Mouse (Mus musculus) neural tube, embryonic 15.5 days (tissue): ENCODE results near the gene Gm17018. TPM values are rescaled to one million over a fixed set of nuclear protein-coding genes. Genes with fewer than 3 reads are reported as not detected.

Experiments used
- ATAC-seq: fragments of 200-750 bp; cut with Nextera tagmentation; 2 replicates; pipeline ENCODE4 v1.8.0; 2017; ENCODE audit warnings: mild to moderate bottlenecking, moderate TSS enrichment, moderate library complexity; ENCODE audit not compliant: low FRiP score
- H3K27ac ChIP-seq: fragments of 300-500 bp; sonication (generic); replicated peaks from 2 replicates; pipeline ENCODE4 v1.5.1; 2015; ENCODE audit warnings: mild to moderate bottlenecking, inconsistent platforms
- H3K27me3 ChIP-seq: fragments of 300-500 bp; sonication (generic); replicated peaks from 2 replicates; pipeline ENCODE4 v1.6.1; 2015; ENCODE audit warnings: inconsistent platforms
- H3K36me3 ChIP-seq: fragments of 300-500 bp; sonication (generic); 2 replicates; pipeline ENCODE4 v1.6.1; 2015; ENCODE audit warnings: inconsistent platforms
- H3K4me1 ChIP-seq: fragments of 300-500 bp; sonication (generic); 2 replicates; pipeline ENCODE4 v1.6.1; 2015; ENCODE audit warnings: inconsistent platforms
- H3K4me2 ChIP-seq: fragments of 300-500 bp; sonication (generic); 2 replicates; pipeline ENCODE4 v1.6.1; 2015; ENCODE audit warnings: inconsistent platforms, mild to moderate bottlenecking, moderate library complexity
- H3K4me3 ChIP-seq: fragments of 300-500 bp; sonication (generic); replicated peaks from 2 replicates; pipeline ENCODE4 v1.5.1; 2015; ENCODE audit warnings: mild to moderate bottlenecking, inconsistent platforms
- H3K9ac ChIP-seq: fragments of 300-500 bp; sonication (generic); replicated peaks from 2 replicates; pipeline ENCODE4 v1.6.1; 2015; ENCODE audit warnings: mild to moderate bottlenecking, inconsistent platforms
- H3K9me3 ChIP-seq: fragments of 300-500 bp; sonication (generic); replicated peaks from 2 replicates; pipeline ENCODE4 v1.6.1; 2016; ENCODE audit warnings: inconsistent platforms
- WGBS: fragments of 180-500 bp; shearing (Covaris S2); methylation state at CpG from one replicate; pipeline ENCODE4 v1.1.7; 2015; ENCODE audit warnings: mixed read lengths; 5-methylcytosine and 5-hydroxymethylcytosine counted together
- polyA plus RNA-seq: library from polyadenylated mRNA; unstranded; fragments of >200 nt; fragmentation: Nextera tagmentation; extraction: Ambion mirVana; gene quantifications from 2 replicates; pipeline ENCODE4 v1.2.1, GENCODE M21; 2015

Gm17018 gene
- polyA plus RNA-seq, 1 experiment from 2014 or later = 80.3 TPM

DNA sequence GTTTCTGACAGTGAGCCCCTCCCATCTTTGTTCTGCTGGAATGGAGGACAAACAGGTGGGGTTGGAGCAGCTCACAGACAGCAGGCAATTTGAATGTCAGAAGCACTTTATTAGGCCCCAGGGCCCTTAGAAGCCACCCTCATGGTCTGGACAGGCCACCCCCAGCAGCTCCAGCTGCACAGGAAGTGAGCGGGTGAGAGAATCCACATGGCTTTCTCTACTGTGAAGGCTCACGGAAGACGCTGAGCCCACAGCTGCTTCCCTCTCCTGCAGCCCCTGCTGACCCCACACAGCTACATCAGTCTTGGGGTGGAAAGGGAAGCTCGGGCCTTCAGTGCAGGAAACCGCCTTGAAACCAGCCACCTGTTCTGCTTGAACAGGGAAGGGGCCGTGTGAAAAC is 8.2 kb upstream of the Gm17018 start:
- Histone ChIP-seq H3K9ac (no peak overlapping the region), H3K27ac (no peak overlapping the region), H3K36me3 (peaks cover 5% of the 10 kb centered on the region; the same call in 1 of the 2 replicates), H3K4me3 (no peak overlapping the region), H3K9me3 (no peaks in the 10 kb centered on the region), H3K4me2 (no peak overlapping the region), H3K4me1 (peaks cover 22% of the 10 kb centered on the region), H3K27me3 (peaks cover 4% of the 10 kb centered on the region; the same call in 1 of the 2 replicates)
- ATAC-seq = no peak
- WGBS = 57% methylated on average over 6 of the region's 6 CpGs

- no peak for ATAC-seq
- Histone ChIP-seq H3K9ac (no peak overlapping the region), H3K9me3 (no peaks in the 10 kb centered on the region), H3K27ac (no peak overlapping the region), H3K4me1 (peaks cover 6% of the 10 kb centered on the region), H3K4me3 (no peak overlapping the region), H3K27me3 (0 out of 2 replicates have a peak, but pooled peaks cover 3% of the 10 kb centered on the region), H3K4me2 (no peak overlapping the region), H3K36me3 (peaks cover 5% of the 10 kb centered on the region; the same call in 1 of the 2 replicates)
- WGBS = 90% methylated on average over 11 of the region's 11 CpGs
Measured at GRCm38 (mm10) chr19:45554136-45554535, 6.3 kb upstream of the Gm17018 start.

DNA sequence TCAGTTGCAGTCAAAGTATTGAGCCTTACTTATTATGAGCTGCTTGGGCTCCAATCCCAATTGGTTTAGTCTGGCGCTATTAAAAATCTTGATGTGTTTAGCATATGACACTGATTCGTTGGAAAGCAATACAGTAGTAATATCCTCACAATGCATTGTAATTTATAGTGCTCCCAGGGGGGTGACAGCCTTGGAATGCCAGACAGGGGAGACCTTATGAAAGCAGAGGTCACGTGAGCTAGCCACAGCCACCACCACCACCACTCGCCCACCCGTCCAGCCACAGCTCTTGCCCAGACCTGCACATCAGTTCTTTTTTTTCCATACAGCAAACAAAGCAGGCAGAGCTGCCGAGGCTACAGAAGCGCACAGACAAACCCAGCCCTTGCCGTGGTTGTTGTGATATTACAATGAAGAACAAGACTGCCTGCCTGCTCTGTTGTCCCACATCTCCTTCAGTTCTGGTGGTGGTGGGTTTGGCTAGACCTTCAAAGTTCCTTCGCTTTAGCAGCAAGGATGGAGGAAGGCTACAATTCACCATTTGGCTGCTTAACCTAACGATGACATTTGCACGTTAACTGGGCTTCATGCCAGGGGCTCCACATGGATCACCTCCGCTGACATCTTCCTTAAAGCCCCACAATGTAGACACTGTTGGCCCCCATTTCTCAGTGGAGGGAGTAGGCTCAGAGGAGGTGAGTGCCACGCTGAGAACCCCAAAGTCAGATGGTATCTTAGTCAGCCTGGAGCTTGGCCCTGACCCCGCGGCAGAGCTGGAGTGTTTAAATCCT is 5.7 kb downstream of the Gm17018 start:
- 42% methylated on average over 15 of the region's 15 CpGs for WGBS
- H3K9me3 ChIP-seq = no peaks in the 10 kb centered on the region
- no peak overlapping the region for H3K4me3 ChIP-seq
- H3K9ac ChIP-seq = no peak overlapping the region
- peak overlapping the region; percentile 19; the same call in 1 of the 2 replicates for H3K4me2 ChIP-seq
- peak; percentile 73 for ATAC-seq
- peak overlapping the region; percentile 66 for H3K27ac ChIP-seq
- peaks cover 51% of the 10 kb centered on the region for H3K4me1 ChIP-seq
- H3K27me3 ChIP-seq = no peaks in the 10 kb centered on the region
- no peaks in the 10 kb centered on the region for H3K36me3 ChIP-seq

GRCm38 (mm10) chr19:45567367-45567766 is 7.0 kb downstream of the Gm17018 start:
- Histone ChIP-seq H3K27ac (peak overlapping the region; percentile 14; the same call in 1 of the 2 replicates), H3K27me3 (no peaks in the 10 kb centered on the region), H3K4me3 (no peak overlapping the region), H3K4me2 (no peak overlapping the region), H3K4me1 (peaks cover 48% of the 10 kb centered on the region), H3K9me3 (no peaks in the 10 kb centered on the region), H3K36me3 (no peaks in the 10 kb centered on the region), H3K9ac (no peak overlapping the region)
- WGBS = 28% methylated on average over 14 of the region's 14 CpGs
- ATAC-seq = no peak

DNA sequence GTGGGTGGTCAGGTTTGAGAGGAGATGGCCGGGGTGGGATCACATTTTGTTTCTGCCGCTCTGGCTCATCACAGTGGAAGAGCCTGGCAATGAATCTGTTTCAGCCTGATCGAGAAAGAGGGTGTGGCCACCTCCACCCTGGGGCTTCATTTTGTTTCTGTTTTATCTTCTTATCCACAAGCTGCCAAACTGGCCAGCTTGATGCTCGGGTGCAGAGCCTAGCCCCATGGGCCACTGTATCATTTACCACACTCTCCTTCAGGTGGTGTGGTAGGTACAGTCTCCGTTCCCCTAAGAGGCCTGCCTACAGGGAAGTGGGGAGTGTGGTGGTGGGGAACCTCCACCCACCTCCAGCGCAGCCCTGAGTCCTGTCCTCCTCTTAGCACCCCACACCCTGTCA is 12.6 kb downstream of the Gm17018 start:
- Histone ChIP-seq H3K9ac (no peak overlapping the region), H3K27me3 (no peaks in the 10 kb centered on the region), H3K27ac (peak overlapping the region; percentile 60; the same call in 1 of the 2 replicates), H3K4me2 (no peak overlapping the region), H3K4me1 (peaks cover 35% of the 10 kb centered on the region), H3K9me3 (no peaks in the 10 kb centered on the region), H3K36me3 (peaks cover 18% of the 10 kb centered on the region), H3K4me3 (no peak overlapping the region)
- 77% methylated on average over 6 of the region's 6 CpGs for WGBS
- no peak for ATAC-seq

GRCm38 (mm10) chr19:45573861-45574267 is 13.4 kb downstream of the Gm17018 start:
- Histone ChIP-seq H3K9me3 (no peaks in the 10 kb centered on the region), H3K4me2 (no peak overlapping the region), H3K27ac (peak overlapping the region; percentile 60), H3K36me3 (peaks cover 25% of the 10 kb centered on the region), H3K4me1 (peaks cover 32% of the 10 kb centered on the region), H3K9ac (no peak overlapping the region), H3K27me3 (no peaks in the 10 kb centered on the region), H3K4me3 (no peak overlapping the region)
- peak; percentile 70 for ATAC-seq
- WGBS = 21% methylated on average over 6 of the region's 6 CpGs

DNA sequence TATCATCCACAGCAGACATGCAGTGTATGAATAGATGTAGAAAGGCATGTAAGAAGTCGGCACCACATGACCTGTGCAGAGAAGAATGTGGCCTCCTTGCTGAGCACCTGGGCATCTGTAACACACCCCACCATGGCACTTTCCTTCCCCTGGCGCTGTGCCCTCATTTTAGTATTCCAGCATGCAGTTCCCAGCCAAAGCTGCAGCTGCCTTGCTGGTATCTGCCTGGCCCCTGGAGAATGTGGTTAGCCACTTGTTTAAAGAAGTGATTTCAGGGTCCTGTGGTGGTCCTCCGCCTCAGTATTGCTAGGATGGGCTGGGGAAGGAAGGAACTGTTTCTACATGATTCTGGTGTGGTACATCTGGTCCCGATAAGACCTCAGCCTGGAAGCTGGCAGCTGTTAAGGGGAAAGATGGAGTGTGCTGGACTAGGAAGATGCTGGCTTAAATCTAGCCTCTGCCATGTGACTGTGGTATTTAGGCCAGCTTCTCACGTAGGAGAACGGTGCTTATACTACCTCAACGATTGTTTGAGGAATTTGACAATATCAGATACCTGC is 14.0 kb downstream of the Gm17018 start:
- Histone ChIP-seq H3K4me3 (no peak overlapping the region), H3K9ac (no peak overlapping the region), H3K4me2 (no peak overlapping the region), H3K27me3 (no peaks in the 10 kb centered on the region), H3K9me3 (no peaks in the 10 kb centered on the region), H3K4me1 (peaks cover 28% of the 10 kb centered on the region), H3K27ac (peak overlapping the region; percentile 60), H3K36me3 (peaks cover 28% of the 10 kb centered on the region)
- ATAC-seq = peak; percentile 19; the same call in 1 of the 2 replicates
- 77% methylated on average over 7 of the region's 7 CpGs for WGBS

GRCm38 (mm10) chr19:45574941-45575631 is 14.7 kb downstream of the Gm17018 start:
- no peak overlapping the region for H3K4me2 ChIP-seq
- H3K27ac ChIP-seq = no peak overlapping the region
- peaks cover 27% of the 10 kb centered on the region for H3K4me1 ChIP-seq
- no peak overlapping the region for H3K4me3 ChIP-seq
- no peaks in the 10 kb centered on the region for H3K9me3 ChIP-seq
- no peak overlapping the region for H3K9ac ChIP-seq
- no peaks in the 10 kb centered on the region for H3K27me3 ChIP-seq
- H3K36me3 ChIP-seq = peaks cover 28% of the 10 kb centered on the region
- 65% methylated on average over 19 of the region's 19 CpGs for WGBS
- ATAC-seq = no peak

GRCm38 (mm10) chr19:45575632-45576001 is 15.2 kb downstream of the Gm17018 start:
- Histone ChIP-seq H3K4me2 (no peak overlapping the region), H3K4me1 (peaks cover 30% of the 10 kb centered on the region), H3K9ac (no peak overlapping the region), H3K9me3 (no peaks in the 10 kb centered on the region), H3K36me3 (peaks cover 28% of the 10 kb centered on the region), H3K4me3 (no peak overlapping the region), H3K27me3 (no peaks in the 10 kb centered on the region), H3K27ac (no peak overlapping the region)
- WGBS = 28% methylated on average over 8 of the region's 8 CpGs
- no peak for ATAC-seq

DNA sequence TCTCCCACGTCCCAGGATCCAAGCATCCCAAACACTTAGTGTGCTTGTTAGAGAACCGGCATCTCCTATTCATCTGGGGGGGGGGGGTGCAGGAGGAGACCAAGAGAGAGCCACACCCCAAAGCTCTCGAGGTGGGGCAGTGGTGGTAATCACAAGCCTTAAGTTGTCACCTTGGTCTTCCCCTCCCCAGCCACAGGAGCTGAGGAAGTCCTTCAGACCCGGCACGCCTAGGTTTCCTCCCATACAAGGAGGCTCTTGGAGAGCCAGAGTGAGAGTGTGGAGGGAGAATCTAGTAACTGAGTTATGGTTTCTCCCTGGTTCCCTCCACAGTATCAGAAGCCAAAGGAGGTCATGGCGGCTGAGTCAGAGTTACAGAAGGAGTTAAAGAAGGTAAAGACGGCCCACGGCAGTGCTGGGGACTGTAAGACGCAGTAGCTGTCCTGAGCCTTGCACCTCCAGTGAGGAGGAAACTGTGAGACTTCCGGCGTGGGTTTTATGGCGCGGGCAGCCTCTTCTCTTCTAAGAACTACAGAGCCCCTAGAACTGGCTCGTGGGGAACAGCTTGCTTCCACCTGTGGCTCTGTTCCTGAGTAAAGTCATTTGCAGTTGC is 16.8 kb downstream of the Gm17018 start:
- H3K9ac ChIP-seq = no peak overlapping the region
- no peaks in the 10 kb centered on the region for H3K27me3 ChIP-seq
- peaks cover 28% of the 10 kb centered on the region for H3K36me3 ChIP-seq
- 80% methylated on average over 14 of the region's 14 CpGs for WGBS
- H3K4me1 ChIP-seq = peaks cover 36% of the 10 kb centered on the region
- no peak for ATAC-seq
- no peaks in the 10 kb centered on the region for H3K9me3 ChIP-seq
- no peak overlapping the region for H3K27ac ChIP-seq
- no peak overlapping the region for H3K4me3 ChIP-seq
- H3K4me2 ChIP-seq = no peak overlapping the region

DNA sequence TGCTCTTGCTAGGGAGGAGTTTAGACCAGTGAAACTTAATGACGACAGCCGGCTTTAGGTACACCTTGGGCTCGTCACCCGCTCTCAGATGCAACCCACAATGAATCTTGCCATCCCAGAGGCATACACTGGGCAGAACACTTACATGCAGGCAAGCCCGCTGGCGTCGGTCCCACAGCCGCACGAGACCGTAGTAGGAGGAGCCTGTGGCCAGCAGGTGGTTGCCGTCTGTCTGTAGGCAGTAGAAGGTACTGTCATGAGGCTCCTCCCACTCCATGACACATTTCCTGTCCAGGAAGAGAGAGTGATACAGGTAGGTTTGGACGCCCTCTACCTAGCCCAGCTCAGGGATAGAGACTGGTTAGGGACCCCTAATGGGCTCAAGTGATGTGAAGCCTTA is 18.6 kb downstream of the Gm17018 start:
- Histone ChIP-seq H3K27me3 (no peaks in the 10 kb centered on the region), H3K27ac (no peak overlapping the region), H3K9ac (no peak overlapping the region), H3K36me3 (peaks cover 28% of the 10 kb centered on the region), H3K9me3 (no peaks in the 10 kb centered on the region), H3K4me3 (no peak overlapping the region), H3K4me2 (no peak overlapping the region), H3K4me1 (peaks cover 33% of the 10 kb centered on the region)
- WGBS = 89% methylated on average over 12 of the region's 12 CpGs
- no peak for ATAC-seq
